ENCODE assay signal across 8 mouse cellular contexts in genomic region chr6:128063501-128063900, GRCm38 (mm10).
DNase-seq lines count a peak whose midpoint lies in the region; ATAC-seq and TF ChIP-seq lines count a peak whose summit lies in the region.

No protein-coding gene starts in this region.

- no peak overlapping the region for H3K4me3 ChIP-seq in heart, embryonic 11.5 days (ENCODE audit: low read depth, low read length)
- H3K4me3 ChIP-seq in lung, postnatal 0 days (ENCODE audit: low read depth, low read length): no peak overlapping the region
- no peak overlapping the region for H3K4me3 ChIP-seq in forebrain, embryonic 11.5 days (ENCODE audit: low read depth, low read length)

- TF ChIP-seq CTCF in lung, postnatal 0 days (IDR thresholded peaks at IDR 0.05): peak; percentile 88

- H3K4me1 ChIP-seq in heart, embryonic 11.5 days (ENCODE audit: control insufficient read depth, insufficient read depth, low read length): peaks cover 34% of the 10 kb centered on the region
- H3K4me1 ChIP-seq in lung, postnatal 0 days (ENCODE audit: insufficient read depth, low read depth, low read length): no peaks in the 10 kb centered on the region
- H3K4me1 ChIP-seq in forebrain, embryonic 11.5 days (replicated peaks; ENCODE audit: control insufficient read depth, insufficient read depth, low read length): peaks cover 9% of the 10 kb centered on the region; the same call in 1 of the 2 replicates

- H3K9ac ChIP-seq in heart, embryonic 11.5 days (ENCODE audit: low read depth, low read length): no peak overlapping the region
- H3K9ac ChIP-seq in lung, postnatal 0 days (replicated peaks; ENCODE audit: low read depth): no peak overlapping the region
- no peak overlapping the region for H3K9ac ChIP-seq in forebrain, embryonic 11.5 days (ENCODE audit: low read length)

- no peaks in the 10 kb centered on the region for H3K36me3 ChIP-seq in heart, embryonic 11.5 days (ENCODE audit: control insufficient read depth, insufficient read depth, low read length)
- no peaks in the 10 kb centered on the region for H3K36me3 ChIP-seq in lung, postnatal 0 days (ENCODE audit: insufficient read depth, low read length)
- H3K36me3 ChIP-seq in forebrain, embryonic 11.5 days (ENCODE audit: control insufficient read depth, insufficient read depth, low read length): no peaks in the 10 kb centered on the region

- no peak overlapping the region for H3K27ac ChIP-seq in heart, embryonic 11.5 days (ENCODE audit: low read depth, low read length)
- no peak overlapping the region for H3K27ac ChIP-seq in lung, postnatal 0 days (ENCODE audit: low read length)
- H3K27ac ChIP-seq in forebrain, embryonic 11.5 days (ENCODE audit: low read depth, low read length): no peak overlapping the region

- no peak; the same call in 1 of the 2 replicates for ATAC-seq in heart, embryonic 11.5 days (replicated peaks; ENCODE audit: insufficient number of reproducible peaks, low FRiP score, low TSS enrichment)
- ATAC-seq in common myeloid progenitor, adult 5-6 weeks (replicated peaks; ENCODE audit: low read depth, poor library complexity, severe bottlenecking): peak; percentile 31
- peak; percentile 21; the same call in 1 of the 2 replicates for ATAC-seq in lung, postnatal 0 days
- no peak for ATAC-seq in forebrain, embryonic 11.5 days (replicated peaks; ENCODE audit: low FRiP score)

- DNase-seq in heart, adult 18-20 months: peak; percentile 45 to 74
- DNase-seq in 416B (ENCODE audit: low read depth) (peak; percentile 55), ZHBTc4 (ENCODE audit: low read depth, low spot score) (peak; percentile 68)
- DNase-seq in lung, postnatal 0 days (ENCODE audit: low spot score): peak; percentile 49
- DNase-seq in forebrain, embryonic 11.5 days (ENCODE audit: low spot score): no peak
- DNase-seq in frontal cortex, postnatal 36 days (ENCODE audit: low spot score in 2 of 2): no peak

- TF ChIP-seq EP300 in lung, postnatal 0 days (IDR thresholded peaks at IDR 0.05): no peak

- H3K4me2 ChIP-seq in heart, embryonic 11.5 days: no peak overlapping the region
- H3K4me2 ChIP-seq in lung, postnatal 0 days (replicated peaks; ENCODE audit: low read depth, low read length): no peak overlapping the region
- no peak overlapping the region for H3K4me2 ChIP-seq in forebrain, embryonic 11.5 days (ENCODE audit: low read depth, low read length, severe bottlenecking)

- H3K9me3 ChIP-seq in heart, embryonic 11.5 days (replicated peaks; ENCODE audit: control insufficient read depth, low read length): no peaks in the 10 kb centered on the region
- no peaks in the 10 kb centered on the region for H3K9me3 ChIP-seq in lung, postnatal 0 days (ENCODE audit: low read length)
- no peaks in the 10 kb centered on the region for H3K9me3 ChIP-seq in forebrain, embryonic 11.5 days (ENCODE audit: control insufficient read depth, low read length)

- H3K27me3 ChIP-seq in heart, embryonic 11.5 days (ENCODE audit: control insufficient read depth, insufficient read depth, low read length): no peaks in the 10 kb centered on the region
- no peaks in the 10 kb centered on the region for H3K27me3 ChIP-seq in lung, postnatal 0 days (replicated peaks; ENCODE audit: insufficient read depth, low read length)
- no peaks in the 10 kb centered on the region for H3K27me3 ChIP-seq in forebrain, embryonic 11.5 days (ENCODE audit: control insufficient read depth, insufficient read depth, low read length)

- WGBS in heart, embryonic 11.5 days (ENCODE audit: insufficient replicate concordance): 79% methylated on average over 1 of the region's 1 CpGs
- WGBS in lung, postnatal 0 days: 89% methylated on average over 1 of the region's 1 CpGs
- 85% methylated on average over 1 of the region's 1 CpGs for WGBS in forebrain, embryonic 11.5 days

Comparison
In these comparisons a context has a peak if more than half of its experiments do, and no peak if none do; other contexts are left out.
1. DNase-seq: peak in heart, adult 18-20 months (2 of 2), 416B (single experiment), ZHBTc4 (single experiment) and lung, postnatal 0 days (single experiment); none in forebrain, embryonic 11.5 days (single experiment) and frontal cortex, postnatal 36 days (0 of 2).
2. ATAC-seq: peak in common myeloid progenitor, adult 5-6 weeks (single experiment) and lung, postnatal 0 days (single experiment); none in heart, embryonic 11.5 days (single experiment) and forebrain, embryonic 11.5 days (single experiment).